Mouse (Mus musculus): ENCODE measurements around the gene Gdpd4. TPM values are rescaled to one million over a fixed set of nuclear protein-coding genes. Genes with fewer than 3 reads are reported as not detected.

The Gdpd4 gene
- polyA plus RNA-seq, 1 experiment, result not detected

DNA sequence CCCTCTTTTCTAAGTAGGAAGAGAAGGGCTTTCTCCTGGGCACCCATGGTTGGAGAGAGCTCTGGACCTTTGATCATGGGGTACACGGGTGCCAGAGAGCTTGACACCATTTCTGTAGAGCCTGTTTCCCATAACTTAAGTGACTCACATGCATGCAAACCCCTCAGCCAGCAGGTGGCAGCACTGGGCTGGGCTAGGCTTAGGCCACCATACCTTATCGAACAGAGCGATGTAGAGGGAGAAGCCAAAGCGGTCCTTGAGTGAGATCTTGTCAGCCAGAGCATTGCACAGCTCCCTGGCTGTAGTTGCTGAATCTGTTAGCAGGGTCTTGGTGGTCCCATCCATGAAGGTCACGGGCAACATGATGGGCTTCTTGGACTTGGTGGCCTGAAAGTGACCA lies 151.9 kb downstream of the Gdpd4 start:
- 36% methylated on average over 5 of the region's 5 CpGs for WGBS
- H3K27ac ChIP-seq (ENCODE audit: insufficient read depth, low read depth, low read length), result no peak overlapping the region
- TF ChIP-seq CTCF (IDR thresholded peaks at IDR 0.05; ENCODE audit: insufficient read depth, low read depth, low read length) (peak; percentile 62), POLR2A (IDR thresholded peaks at IDR 0.05; ENCODE audit: insufficient read depth, low read depth, low read length) (no peak)
- no peaks in the 10 kb centered on the region for H3K4me1 ChIP-seq (ENCODE audit: control insufficient read depth, insufficient read depth, low read length)
- no peak overlapping the region for H3K4me3 ChIP-seq (ENCODE audit: insufficient read depth, low read depth, low read length)

DNA sequence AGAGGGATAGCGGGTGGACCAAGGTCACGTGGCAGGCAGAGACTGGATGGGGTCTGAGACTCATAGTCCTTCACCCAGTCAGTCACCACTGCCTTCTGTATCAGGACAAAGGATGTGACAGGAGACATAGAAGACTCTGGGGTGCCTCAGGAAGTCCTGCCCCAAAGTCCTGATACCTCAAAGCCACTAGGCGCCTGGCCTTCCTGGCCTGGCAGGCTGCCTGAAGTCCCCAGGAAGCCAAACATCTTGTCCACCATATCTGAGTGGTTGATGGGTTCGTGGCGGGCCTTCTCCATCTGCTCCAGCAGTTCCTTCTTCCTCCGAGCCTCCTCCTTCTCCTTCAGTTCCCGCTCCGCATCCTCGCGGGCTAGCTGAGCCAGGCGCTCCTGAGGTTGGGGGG lies 157.7 kb downstream of the Gdpd4 start:
- no peaks in the 10 kb centered on the region for H3K4me1 ChIP-seq (ENCODE audit: control insufficient read depth, insufficient read depth, low read length)
- H3K4me3 ChIP-seq (ENCODE audit: insufficient read depth, low read depth, low read length), result no peak overlapping the region
- WGBS, result 87% methylated on average over 11 of the region's 11 CpGs
- TF ChIP-seq CTCF (IDR thresholded peaks at IDR 0.05; ENCODE audit: insufficient read depth, low read depth, low read length), result no peak
- TF ChIP-seq POLR2A (IDR thresholded peaks at IDR 0.05; ENCODE audit: insufficient read depth, low read depth, low read length), result no peak
- no peak overlapping the region for H3K27ac ChIP-seq (ENCODE audit: insufficient read depth, low read depth, low read length)

DNA sequence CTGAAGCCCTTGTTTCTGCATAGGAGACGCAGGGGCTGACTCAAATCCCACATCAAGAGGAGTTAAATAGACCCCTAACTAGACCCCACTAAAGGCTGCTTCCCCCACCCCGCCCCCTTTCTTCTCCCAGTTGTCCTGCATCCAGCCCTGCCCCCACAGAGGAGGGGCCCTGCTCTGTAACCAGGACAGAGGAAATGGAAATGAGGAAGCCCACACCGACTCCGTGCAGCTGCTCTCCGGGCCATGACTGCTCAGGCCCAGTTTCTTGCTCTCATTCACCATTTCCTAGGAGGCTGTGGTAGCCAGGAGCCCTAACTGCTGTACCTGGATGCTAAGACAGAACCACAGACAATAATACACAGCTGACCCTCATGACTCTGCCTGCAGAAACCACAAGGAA lies 162.6 kb downstream of the Gdpd4 start:
- no peak for TF ChIP-seq CTCF (IDR thresholded peaks at IDR 0.05; ENCODE audit: insufficient read depth, low read depth, low read length)
- TF ChIP-seq POLR2A (IDR thresholded peaks at IDR 0.05; ENCODE audit: insufficient read depth, low read depth, low read length), result no peak
- H3K27ac ChIP-seq (ENCODE audit: insufficient read depth, low read depth, low read length), result no peak overlapping the region
- no peaks in the 10 kb centered on the region for H3K4me1 ChIP-seq (ENCODE audit: control insufficient read depth, insufficient read depth, low read length)
- H3K4me3 ChIP-seq (ENCODE audit: insufficient read depth, low read depth, low read length), result no peak overlapping the region
- 54% methylated on average over 5 of the region's 5 CpGs for whole genome bisulfite sequencing

DNA sequence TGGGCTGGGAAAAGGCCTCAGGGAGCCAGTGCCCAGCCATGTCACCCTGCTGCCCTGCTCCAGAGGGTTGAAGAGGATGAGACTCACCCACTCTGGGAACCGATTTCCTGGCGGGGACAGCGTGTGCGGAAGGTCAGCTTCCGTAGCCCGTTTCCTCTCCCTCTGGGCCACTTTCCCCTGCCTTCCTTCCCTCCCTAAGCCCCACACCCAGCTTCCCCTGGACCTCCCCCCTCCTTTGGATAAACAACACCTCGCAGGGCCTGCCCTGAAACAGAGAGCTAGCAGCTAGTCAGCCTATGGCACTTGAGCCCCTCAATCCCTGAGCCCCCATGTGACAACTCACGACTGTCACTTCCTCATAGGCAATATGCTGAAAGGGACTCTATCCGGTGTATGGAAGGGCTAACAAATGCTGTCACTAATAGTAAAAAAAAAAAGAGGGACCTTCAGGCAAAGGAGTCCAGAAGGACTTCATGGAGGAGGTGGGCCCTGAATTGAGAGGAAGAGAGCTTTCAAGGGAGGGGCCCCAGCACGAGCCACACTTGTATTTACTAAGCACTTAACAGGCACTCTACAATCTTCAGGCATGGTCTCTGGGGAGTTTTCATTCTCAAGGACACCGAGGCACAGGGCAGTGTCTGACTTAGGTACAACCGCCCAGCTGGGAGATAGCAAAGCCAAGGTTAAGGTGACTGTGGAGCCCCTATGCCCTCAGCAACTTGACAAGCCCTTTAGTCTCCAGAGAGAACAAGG lies 165.0 kb downstream of the Gdpd4 start:
- WGBS, result 82% methylated on average over 12 of the region's 12 CpGs
- Histone ChIP-seq H3K4me3 (ENCODE audit: insufficient read depth, low read depth, low read length) (no peak overlapping the region), H3K27ac (ENCODE audit: insufficient read depth, low read depth, low read length) (no peak overlapping the region), H3K4me1 (ENCODE audit: control insufficient read depth, insufficient read depth, low read length) (no peaks in the 10 kb centered on the region)
- TF ChIP-seq POLR2A (IDR thresholded peaks at IDR 0.05; ENCODE audit: insufficient read depth, low read depth, low read length) (no peak), CTCF (IDR thresholded peaks at IDR 0.05; ENCODE audit: insufficient read depth, low read depth, low read length) (no peak)

DNA sequence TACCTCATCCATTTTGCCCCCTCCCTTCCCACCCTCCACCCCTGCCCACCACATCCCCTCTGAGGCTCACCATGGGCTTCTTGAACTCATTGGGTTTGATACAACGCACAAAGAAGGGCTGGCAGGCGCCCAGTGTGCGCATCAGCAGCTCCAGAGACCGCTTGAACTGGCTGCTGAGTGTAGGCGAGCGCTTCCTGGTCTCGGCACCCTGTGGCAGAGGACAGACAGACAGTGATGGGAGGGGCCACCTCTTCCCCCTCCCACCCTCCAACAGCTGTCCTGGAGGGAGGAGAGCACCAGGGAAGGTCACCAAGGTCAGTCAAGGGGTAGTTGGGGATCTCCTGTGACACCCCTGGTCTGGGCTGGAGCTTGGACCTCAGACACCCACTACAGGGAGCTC lies 165.6 kb downstream of the Gdpd4 start:
- Histone ChIP-seq H3K27ac (ENCODE audit: insufficient read depth, low read depth, low read length) (no peak overlapping the region), H3K4me3 (ENCODE audit: insufficient read depth, low read depth, low read length) (no peak overlapping the region), H3K4me1 (ENCODE audit: control insufficient read depth, insufficient read depth, low read length) (no peaks in the 10 kb centered on the region)
- TF ChIP-seq POLR2A (IDR thresholded peaks at IDR 0.05; ENCODE audit: insufficient read depth, low read depth, low read length) (no peak), CTCF (IDR thresholded peaks at IDR 0.05; ENCODE audit: insufficient read depth, low read depth, low read length) (no peak)
- WGBS, result 74% methylated on average over 7 of the region's 7 CpGs

DNA sequence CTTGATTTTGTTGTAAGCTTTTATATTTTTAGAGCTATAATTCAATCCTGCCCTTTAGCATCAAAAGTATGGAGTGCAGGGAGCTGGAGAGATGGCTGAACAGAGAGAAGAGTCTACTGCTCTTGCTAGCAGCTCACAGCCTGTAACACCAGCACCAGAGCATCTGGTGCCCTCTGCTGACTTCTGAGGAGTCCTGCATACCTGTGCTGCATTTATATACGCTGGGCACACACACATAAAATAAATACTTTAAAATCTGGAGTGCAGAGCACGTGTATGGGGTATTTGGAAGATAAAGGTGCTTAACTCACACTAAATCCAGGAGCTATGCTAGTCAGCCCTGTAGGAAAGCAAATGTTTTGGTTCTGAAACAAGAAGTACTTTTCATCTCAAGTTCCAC lies 166.6 kb downstream of the Gdpd4 start:
- 52% methylated on average over 2 of the region's 2 CpGs for WGBS
- TF ChIP-seq POLR2A (IDR thresholded peaks at IDR 0.05; ENCODE audit: insufficient read depth, low read depth, low read length), result no peak
- no peak for TF ChIP-seq CTCF (IDR thresholded peaks at IDR 0.05; ENCODE audit: insufficient read depth, low read depth, low read length)
- Histone ChIP-seq H3K27ac (ENCODE audit: insufficient read depth, low read depth, low read length) (no peak overlapping the region), H3K4me1 (ENCODE audit: control insufficient read depth, insufficient read depth, low read length) (no peaks in the 10 kb centered on the region), H3K4me3 (ENCODE audit: insufficient read depth, low read depth, low read length) (no peak overlapping the region)

DNA sequence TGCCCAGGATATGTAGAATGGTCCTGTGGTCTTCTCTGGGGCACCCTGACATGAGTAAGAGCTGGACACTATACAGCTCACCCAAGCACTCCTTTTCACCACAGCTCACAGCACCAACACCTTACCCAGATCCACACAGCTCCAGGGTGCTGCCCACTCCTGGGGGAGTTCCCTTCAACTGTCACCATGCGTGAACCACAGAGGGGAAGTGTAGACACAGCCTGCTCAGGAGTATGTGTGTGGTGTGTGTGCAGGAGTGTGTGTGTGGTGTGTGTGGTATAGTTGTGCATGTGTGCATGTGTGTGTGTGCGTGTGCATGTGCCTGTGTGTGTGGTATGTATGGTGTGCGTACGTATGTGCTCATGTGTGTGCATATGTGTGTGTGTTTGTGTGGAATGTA lies 176.1 kb downstream of the Gdpd4 start:
- Histone ChIP-seq H3K4me3 (ENCODE audit: insufficient read depth, low read depth, low read length) (no peak overlapping the region), H3K4me1 (ENCODE audit: control insufficient read depth, insufficient read depth, low read length) (no peaks in the 10 kb centered on the region), H3K27ac (ENCODE audit: insufficient read depth, low read depth, low read length) (no peak overlapping the region)
- 97% methylated on average over 4 of the region's 4 CpGs for WGBS
- TF ChIP-seq CTCF (IDR thresholded peaks at IDR 0.05; ENCODE audit: insufficient read depth, low read depth, low read length) (no peak), POLR2A (IDR thresholded peaks at IDR 0.05; ENCODE audit: insufficient read depth, low read depth, low read length) (no peak)

DNA sequence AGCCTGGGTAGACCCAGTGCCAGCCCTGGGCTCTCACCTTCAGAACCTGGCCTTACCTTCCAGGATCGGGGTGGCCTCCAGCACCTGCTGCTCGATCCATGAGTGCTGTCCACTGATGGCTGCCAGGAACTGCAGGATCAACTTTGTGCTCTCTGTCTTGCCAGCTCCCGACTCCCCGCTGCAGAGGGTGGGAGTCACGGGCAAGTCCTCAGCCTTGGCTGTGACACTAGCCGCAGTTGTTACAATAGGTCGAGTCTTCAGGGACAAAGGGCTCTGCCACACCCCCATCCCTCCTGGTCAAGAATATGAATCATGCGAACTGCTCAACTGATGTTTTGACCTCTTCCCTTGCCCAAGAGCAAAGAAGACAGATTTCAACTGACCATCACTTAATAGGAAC lies 177.8 kb downstream of the Gdpd4 start:
- H3K4me3 ChIP-seq (ENCODE audit: insufficient read depth, low read depth, low read length), result no peak overlapping the region
- 92% methylated on average over 8 of the region's 8 CpGs for WGBS

More for the DNA sequence above, 177.8 kb downstream of the Gdpd4 start:
- H3K4me1 ChIP-seq (ENCODE audit: control insufficient read depth, insufficient read depth, low read length), result peaks cover 5% of the 10 kb centered on the region
- no peak overlapping the region for H3K27ac ChIP-seq (ENCODE audit: insufficient read depth, low read depth, low read length)
- TF ChIP-seq CTCF (IDR thresholded peaks at IDR 0.05; ENCODE audit: insufficient read depth, low read depth, low read length) (no peak), POLR2A (IDR thresholded peaks at IDR 0.05; ENCODE audit: insufficient read depth, low read depth, low read length) (no peak)

Other genes with a start within 250 kb of the Gdpd4 start
- not detected in 2 replicates for gene Clns1a, start 223.3 kb upstream of the Gdpd4 start, polyA plus RNA-seq (2012; ENCODE audit: insufficient read depth, insufficient read length, low replicate concordance, missing spikeins)
- not detected in 2 replicates for gene Aqp11, start 181.7 kb upstream of the Gdpd4 start, polyA plus RNA-seq (2012; ENCODE audit: insufficient read depth, insufficient read length, low replicate concordance, missing spikeins)
- gene Pak1, start 131.4 kb upstream of the Gdpd4 start, polyA plus RNA-seq (2012; ENCODE audit: insufficient read depth, insufficient read length, low replicate concordance, missing spikeins), result 99.5 and 211 TPM in 2 replicates
- not detected in 2 replicates for gene Myo7a, start 199.6 kb downstream of the Gdpd4 start, polyA plus RNA-seq (2012; ENCODE audit: insufficient read depth, insufficient read length, low replicate concordance, missing spikeins)
- gene Omp, start 225.5 kb downstream of the Gdpd4 start, polyA plus RNA-seq (2012; ENCODE audit: insufficient read depth, insufficient read length, low replicate concordance, missing spikeins), result not detected in 2 replicates

Measured in olfactory bulb, adult 2 months (tissue).